Mouse (Mus musculus) hindbrain, postnatal 0 days (tissue): ENCODE measurements at regions not wholly inside any gene's neighbourhood (a gene's known extent, or its start where the extent isn't known, plus 50 kb on each side); places are given as distances from the start of the nearest gene placed in this dataset.
A peak's percentile ranks its signal among the peaks of the same experiment; 100 is the strongest.

ENCODE experiments used
- ATAC-seq: fragments of 200-750 bp; cut with Nextera tagmentation; 2 replicates; pipeline ENCODE4 v1.8.0; 2017; ENCODE audit warnings: mild to moderate bottlenecking, moderate TSS enrichment, moderate library complexity
- DNase-seq: peaks from one replicate; pipeline ENCODE4 v3.0.0-alpha.2; 2015; ENCODE audit warnings: low spot score
- H3K27ac ChIP-seq: fragments of 300-500 bp; sonication (generic); 2 replicates; pipeline ENCODE4 v1.5.1; 2014; ENCODE audit warnings: mild to moderate bottlenecking
- H3K27me3 ChIP-seq: fragments of 300-500 bp; sonication (generic); 2 replicates; pipeline ENCODE4 v1.6.1; 2014; ENCODE audit warnings: low read length, mixed read lengths; ENCODE audit not compliant: insufficient read depth
- H3K36me3 ChIP-seq: fragments of 300-500 bp; sonication (generic); 2 replicates; pipeline ENCODE4 v1.6.1; 2014; ENCODE audit warnings: low read length, mixed read lengths; ENCODE audit not compliant: insufficient read depth
- H3K4me1 ChIP-seq: fragments of 300-500 bp; sonication (generic); 2 replicates; pipeline ENCODE4 v1.6.1; 2014; ENCODE audit warnings: antibody characterized with exemption, low read length, mixed read lengths; ENCODE audit not compliant: insufficient read depth
- H3K4me2 ChIP-seq: fragments of 300-500 bp; sonication (generic); 2 replicates; pipeline ENCODE4 v1.6.1; 2014; ENCODE audit warnings: low read depth, mild to moderate bottlenecking, low read length, moderate library complexity, mixed read lengths
- H3K4me3 ChIP-seq: fragments of 300-500 bp; sonication (generic); 2 replicates; pipeline ENCODE4 v1.5.1; 2014; ENCODE audit warnings: low read length
- H3K9ac ChIP-seq: fragments of 300-500 bp; sonication (generic); replicated peaks from 2 replicates; pipeline ENCODE4 v1.6.1; 2014; ENCODE audit warnings: mild to moderate bottlenecking, low read length, moderate library complexity, mixed read lengths
- H3K9me3 ChIP-seq: fragments of 300-500 bp; sonication (generic); 2 replicates; pipeline ENCODE4 v1.6.1; 2016; ENCODE audit warnings: low read length, mixed read lengths
- CTCF ChIP-seq: IDR thresholded peaks from 2 replicates; pipeline ENCODE4 v1.5.1; 2016; ENCODE audit warnings: antibody characterized with exemption, control low read depth, low read depth
- WGBS: fragments of 180-500 bp; shearing (Covaris S2); extraction: QIAGEN DNeasy Blood & Tissue Kit; methylation state at CpG from one replicate; pipeline ENCODE4 v1.1.7; 2014; 5-methylcytosine and 5-hydroxymethylcytosine counted together

DNA sequence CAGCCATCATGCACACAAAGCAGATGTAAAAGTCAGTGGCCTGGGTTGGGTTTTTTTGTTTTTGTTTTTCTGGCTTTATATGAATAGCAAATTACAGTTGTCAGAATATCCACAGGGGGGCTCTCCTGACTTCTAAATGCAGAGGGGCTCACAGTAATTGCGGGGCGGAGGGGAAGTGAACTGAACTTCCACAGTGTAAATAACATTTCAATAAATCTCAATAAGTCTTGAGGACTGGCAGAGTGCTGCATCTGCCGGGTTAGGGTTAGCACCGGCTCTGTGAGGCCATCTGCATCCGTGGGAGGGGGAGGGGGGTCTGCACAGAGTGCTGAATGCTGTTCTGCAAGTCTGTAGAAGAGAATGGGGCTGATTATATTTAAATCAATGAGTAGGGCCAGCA, 50.3 kb upstream of the Arl4c start:
- peaks cover 6% of the 10 kb centered on the region; the same call in 1 of the 2 replicates for H3K4me1 ChIP-seq
- WGBS, result 6% methylated on average over 5 of the region's 5 CpGs
- peak; percentile 89 for DNase-seq
- no peak overlapping the region for H3K4me3 ChIP-seq
- H3K4me2 ChIP-seq, result 0 out of 2 replicates have a peak overlapping the region, but pooled peaks have one; percentile 10
- H3K27ac ChIP-seq, result no peak overlapping the region
- H3K36me3 ChIP-seq, result no peaks in the 10 kb centered on the region
- TF ChIP-seq CTCF, result peak; percentile 73
- ATAC-seq, result peak; percentile 55
- no peak overlapping the region for H3K9ac ChIP-seq
- H3K27me3 ChIP-seq, result no peaks in the 10 kb centered on the region
- no peaks in the 10 kb centered on the region for H3K9me3 ChIP-seq

DNA sequence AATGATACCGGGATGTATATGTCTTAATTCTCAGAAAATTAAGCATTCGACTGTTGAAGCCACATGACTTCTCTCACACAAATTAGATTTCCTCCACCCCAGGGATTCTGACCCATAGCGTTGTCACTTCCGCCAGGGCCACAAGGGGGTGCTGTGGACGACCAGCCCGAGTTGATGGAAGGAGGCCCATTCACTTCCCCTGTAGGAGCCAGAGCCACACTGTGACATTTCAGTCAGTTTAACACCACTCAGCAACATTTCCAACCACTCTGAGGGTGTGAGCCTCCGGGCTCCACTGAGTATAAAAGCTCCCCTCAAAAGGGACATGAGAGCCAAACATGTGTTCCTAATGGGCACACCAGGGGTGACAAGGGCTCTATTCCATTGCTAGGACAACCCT, 54.6 kb upstream of the Arl4c start:
- H3K27ac ChIP-seq, result 0 out of 2 replicates have a peak overlapping the region, but pooled peaks have one; percentile 36
- no peaks in the 10 kb centered on the region for H3K36me3 ChIP-seq
- ATAC-seq (peak; percentile 64), DNase-seq (peak; percentile 62)
- WGBS, result 59% methylated on average over 7 of the region's 7 CpGs
- peak; percentile 77 for TF ChIP-seq CTCF
- H3K27me3 ChIP-seq, result no peaks in the 10 kb centered on the region
- no peaks in the 10 kb centered on the region for H3K9me3 ChIP-seq
- H3K9ac ChIP-seq, result no peak overlapping the region
- H3K4me1 ChIP-seq, result peaks cover 10% of the 10 kb centered on the region; the same call in 1 of the 2 replicates
- H3K4me2 ChIP-seq, result no peak overlapping the region
- H3K4me3 ChIP-seq, result no peak overlapping the region

DNA sequence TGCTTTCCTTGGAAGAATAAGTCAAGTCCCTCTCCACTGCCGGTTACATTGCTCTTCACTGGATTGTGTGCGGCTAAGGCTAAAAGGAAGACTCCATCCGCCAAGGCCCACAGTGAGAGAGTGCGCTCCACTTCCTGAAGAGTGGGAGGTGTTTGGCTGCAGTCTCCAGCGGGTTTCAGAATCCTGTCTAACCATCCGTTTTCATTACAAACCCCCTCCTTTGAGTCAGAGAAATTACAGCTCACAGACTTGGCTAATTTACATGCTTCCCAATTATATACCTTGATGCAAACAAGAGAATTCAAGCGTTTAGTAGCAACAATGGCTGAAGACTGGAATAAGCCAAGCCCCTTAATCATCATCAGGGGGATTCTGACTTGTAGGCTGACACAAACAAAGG, 55.1 kb upstream of the Arl4c start:
- Histone ChIP-seq H3K4me2 (no peak overlapping the region), H3K27me3 (no peaks in the 10 kb centered on the region), H3K27ac (0 out of 2 replicates have a peak overlapping the region, but pooled peaks have one; percentile 36), H3K36me3 (no peaks in the 10 kb centered on the region), H3K4me1 (peaks cover 10% of the 10 kb centered on the region; the same call in 1 of the 2 replicates), H3K4me3 (no peak overlapping the region), H3K9me3 (no peaks in the 10 kb centered on the region), H3K9ac (no peak overlapping the region)
- no peak for TF ChIP-seq CTCF
- DNase-seq (peak; percentile 34), ATAC-seq (peak; percentile 36; the same call in 1 of the 2 replicates)
- 34% methylated on average over 7 of the region's 7 CpGs for WGBS

DNA sequence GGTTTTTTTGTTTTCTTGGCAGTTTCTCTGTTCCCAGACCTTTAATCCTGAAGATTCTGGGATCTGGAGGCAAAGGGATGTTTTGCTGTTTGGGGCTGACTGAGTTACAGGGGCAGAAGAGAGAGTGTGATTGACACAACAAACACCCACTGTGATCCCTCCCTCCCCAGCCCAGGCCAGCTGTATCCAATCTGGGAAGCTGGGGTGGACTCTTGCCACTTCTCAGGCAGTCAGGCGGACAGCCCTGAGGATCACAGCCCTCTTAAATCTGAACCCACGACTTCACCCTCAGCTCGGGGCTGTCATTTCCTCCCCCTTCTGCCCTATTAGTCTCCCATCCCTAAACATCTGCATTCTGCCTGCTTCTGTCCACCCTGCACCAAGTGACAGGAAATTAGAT, 55.7 kb upstream of the Arl4c start:
- no peak for TF ChIP-seq CTCF
- Histone ChIP-seq H3K36me3 (no peaks in the 10 kb centered on the region), H3K27me3 (no peaks in the 10 kb centered on the region), H3K9ac (no peak overlapping the region), H3K27ac (no peak overlapping the region), H3K4me2 (no peak overlapping the region), H3K4me3 (no peak overlapping the region), H3K4me1 (peaks cover 10% of the 10 kb centered on the region; the same call in 1 of the 2 replicates), H3K9me3 (no peaks in the 10 kb centered on the region)
- DNase-seq (no peak), ATAC-seq (no peak)
- WGBS, result 27% methylated on average over 3 of the region's 3 CpGs

DNA sequence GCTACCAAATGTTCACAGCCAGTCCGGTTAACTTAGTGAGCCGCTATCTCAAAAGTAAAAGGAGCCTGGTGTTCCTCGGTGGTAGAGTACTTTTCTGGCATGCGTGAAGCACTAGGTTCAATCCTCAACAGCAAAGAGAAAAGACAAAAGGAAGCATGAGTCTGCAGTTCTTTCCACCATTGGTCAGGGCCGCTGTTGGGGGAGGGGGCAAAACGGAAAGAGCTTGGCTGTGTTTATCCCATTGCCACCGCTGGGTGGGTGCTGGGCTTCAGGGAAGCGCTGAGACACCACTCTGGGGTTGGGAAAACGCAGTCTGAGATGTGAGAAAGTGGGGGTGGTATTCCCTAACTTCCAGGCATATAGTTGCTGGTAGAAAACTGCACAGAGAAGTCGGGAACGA, 58.6 kb upstream of the Arl4c start:
- Histone ChIP-seq H3K27me3 (no peaks in the 10 kb centered on the region), H3K9ac (no peak overlapping the region), H3K36me3 (no peaks in the 10 kb centered on the region), H3K4me1 (peaks cover 10% of the 10 kb centered on the region; the same call in 1 of the 2 replicates), H3K4me3 (no peak overlapping the region), H3K9me3 (no peaks in the 10 kb centered on the region), H3K4me2 (no peak overlapping the region), H3K27ac (no peak overlapping the region)
- no peak for DNase-seq
- no peak for TF ChIP-seq CTCF
- WGBS, result 66% methylated on average over 11 of the region's 11 CpGs
- no peak for ATAC-seq

DNA sequence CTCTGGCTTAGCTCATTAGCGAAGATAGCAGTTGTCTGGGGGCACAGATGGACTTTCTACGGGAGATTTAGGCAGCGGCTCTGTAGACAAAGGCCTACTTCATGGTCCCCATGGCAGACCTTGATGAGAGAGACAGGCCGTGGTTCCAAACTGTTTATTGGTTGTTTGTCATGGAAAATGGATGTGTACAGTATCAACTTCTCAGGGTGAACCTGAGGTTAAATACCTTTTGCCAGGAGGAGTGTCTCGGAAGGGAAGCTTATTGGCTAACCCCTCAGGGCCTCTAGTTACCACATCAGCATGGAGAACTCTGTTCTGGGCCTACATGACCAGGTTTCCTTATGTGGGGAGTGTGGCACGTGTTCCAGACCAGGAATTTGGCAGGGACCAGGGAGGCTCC, 59.1 kb upstream of the Arl4c start:
- Histone ChIP-seq H3K9ac (no peak overlapping the region), H3K4me2 (no peak overlapping the region), H3K27ac (no peak overlapping the region), H3K4me1 (peaks cover 10% of the 10 kb centered on the region; the same call in 1 of the 2 replicates), H3K9me3 (no peaks in the 10 kb centered on the region), H3K36me3 (no peaks in the 10 kb centered on the region), H3K27me3 (no peaks in the 10 kb centered on the region), H3K4me3 (no peak overlapping the region)
- 80% methylated on average over 6 of the region's 6 CpGs for WGBS
- TF ChIP-seq CTCF, result no peak
- ATAC-seq (no peak), DNase-seq (no peak)

DNA sequence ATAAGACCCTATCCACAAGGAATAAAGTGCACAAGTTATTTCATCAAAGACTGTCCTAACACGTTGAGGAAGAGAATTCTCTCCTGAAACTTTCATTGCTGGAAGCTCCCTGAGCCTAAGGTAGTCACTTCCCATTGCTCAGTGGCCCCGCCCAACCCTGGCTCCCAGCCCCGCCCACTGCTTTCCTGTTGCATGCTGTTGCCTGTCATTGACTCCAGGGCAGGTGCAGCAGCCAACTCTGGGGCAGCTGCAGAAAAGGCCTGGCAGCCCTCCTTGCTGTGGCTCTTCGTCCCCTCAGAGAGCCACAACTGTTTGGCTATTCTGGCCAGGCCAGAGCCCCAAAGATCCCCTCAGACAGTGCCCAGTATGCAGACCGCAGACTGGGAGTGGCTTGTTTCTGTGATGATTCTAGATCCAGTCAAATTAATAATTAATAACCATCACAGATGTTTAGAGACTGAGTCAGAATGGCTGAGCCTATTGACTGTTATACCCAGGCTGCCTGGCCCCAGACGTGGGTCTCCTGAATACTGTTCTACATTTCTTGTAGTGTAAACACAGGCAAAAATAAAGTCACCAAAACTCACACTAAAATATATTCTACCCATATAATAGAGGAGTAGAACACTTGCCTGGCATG, 61.8 kb upstream of the Arl4c start:
- 59% methylated on average over 6 of the region's 6 CpGs for WGBS
- Histone ChIP-seq H3K9ac (no peak overlapping the region), H3K36me3 (no peaks in the 10 kb centered on the region), H3K9me3 (no peaks in the 10 kb centered on the region), H3K27ac (no peak overlapping the region), H3K4me2 (no peak overlapping the region), H3K27me3 (no peaks in the 10 kb centered on the region), H3K4me1 (no peaks in the 10 kb centered on the region), H3K4me3 (no peak overlapping the region)
- no peak for TF ChIP-seq CTCF
- DNase-seq, result no peak
- ATAC-seq, result no peak
